Mouse (Mus musculus) neural tube, embryonic 14.5 days (tissue): ENCODE data around the gene Ift81. TPM values are rescaled to one million over a fixed set of nuclear protein-coding genes. Genes with fewer than 3 reads are reported as not detected.

ENCODE experiments used
- ATAC-seq: fragments of 200-750 bp; cut with Nextera tagmentation; 2 replicates; pipeline ENCODE4 v1.8.0; 2017; ENCODE audit warnings: low read depth, mild to moderate bottlenecking, moderate TSS enrichment, moderate library complexity
- H3K27ac ChIP-seq: fragments of 300-500 bp; sonication (generic); 2 replicates; pipeline ENCODE4 v1.5.1; 2014; ENCODE audit warnings: low read depth, mild to moderate bottlenecking, control low read depth, low read length, moderate library complexity, mixed read lengths
- H3K27me3 ChIP-seq: fragments of 300-500 bp; sonication (generic); 2 replicates; pipeline ENCODE4 v1.6.1; 2014; ENCODE audit warnings: low read length; ENCODE audit not compliant: control insufficient read depth, insufficient read depth
- H3K36me3 ChIP-seq: fragments of 300-500 bp; sonication (generic); 2 replicates; pipeline ENCODE4 v1.6.1; 2014; ENCODE audit warnings: low read length, mixed read lengths; ENCODE audit not compliant: control insufficient read depth, insufficient read depth
- H3K4me1 ChIP-seq: fragments of 300-500 bp; sonication (generic); 2 replicates; pipeline ENCODE4 v1.6.1; 2014; ENCODE audit warnings: low read length; ENCODE audit not compliant: control insufficient read depth, insufficient read depth
- H3K4me2 ChIP-seq: fragments of 300-500 bp; sonication (generic); 2 replicates; pipeline ENCODE4 v1.6.1; 2014; ENCODE audit warnings: mild to moderate bottlenecking, low read depth, low read length, control low read depth
- H3K4me3 ChIP-seq: fragments of 300-500 bp; sonication (generic); 2 replicates; pipeline ENCODE4 v1.5.1; 2014; ENCODE audit warnings: low read depth, low read length, control low read depth, mixed read lengths
- H3K9ac ChIP-seq: fragments of 300-500 bp; sonication (generic); replicated peaks from 2 replicates; pipeline ENCODE4 v1.6.1; 2014; ENCODE audit warnings: low read depth, mild to moderate bottlenecking, control low read depth, low read length, mixed read lengths
- H3K9me3 ChIP-seq: fragments of 300-500 bp; sonication (generic); 2 replicates; pipeline ENCODE4 v1.6.1; 2016; ENCODE audit warnings: low read length; ENCODE audit not compliant: control insufficient read depth
- WGBS: fragments of 180-500 bp; shearing (Covaris S2); extraction: QIAGEN DNeasy Blood & Tissue Kit; methylation state at CpG from one replicate; pipeline ENCODE4 v1.1.7; 2014; 5-methylcytosine and 5-hydroxymethylcytosine counted together
- polyA plus RNA-seq: library from polyadenylated mRNA; unstranded; fragments of >200 nt; fragmentation: Nextera tagmentation; extraction: Ambion mirVana; gene quantifications from 2 replicates; pipeline ENCODE4 v1.2.1, GENCODE M21; 2014

Gene Ift81
- polyA plus RNA-seq, 1 experiment from 2014 or later: 68.6 TPM

- no peak overlapping the region for H3K27ac ChIP-seq
- H3K4me1 ChIP-seq: no peaks in the 10 kb centered on the region
- H3K4me3 ChIP-seq: no peak overlapping the region
- ATAC-seq: no peak
- 80% methylated on average over 7 of the region's 7 CpGs for WGBS
- no peak overlapping the region for H3K4me2 ChIP-seq
- H3K9ac ChIP-seq: no peak overlapping the region
- H3K9me3 ChIP-seq: no peaks in the 10 kb centered on the region
- no peaks in the 10 kb centered on the region for H3K27me3 ChIP-seq
- peaks cover 5% of the 10 kb centered on the region; the same call in 1 of the 2 replicates for H3K36me3 ChIP-seq
Measured at GRCm38 (mm10) chr5:122576683-122577329, 37.5 kb downstream of the Ift81 start.

GRCm38 (mm10) chr5:122572001-122572400 is 42.3 kb downstream of the Ift81 start:
- Histone ChIP-seq H3K9me3 (no peaks in the 10 kb centered on the region), H3K27me3 (no peaks in the 10 kb centered on the region), H3K4me1 (no peaks in the 10 kb centered on the region), H3K9ac (no peak overlapping the region), H3K27ac (no peak overlapping the region), H3K4me3 (no peak overlapping the region), H3K36me3 (0 out of 2 replicates have a peak, but pooled peaks cover 2% of the 10 kb centered on the region), H3K4me2 (no peak overlapping the region)
- 81% methylated on average over 5 of the region's 5 CpGs for WGBS
- ATAC-seq: no peak

GRCm38 (mm10) chr5:122566626-122567025 is 47.7 kb downstream of the Ift81 start:
- H3K27ac ChIP-seq: no peak overlapping the region
- no peak overlapping the region for H3K9ac ChIP-seq
- WGBS: 46% methylated on average over 8 of the region's 8 CpGs
- H3K4me1 ChIP-seq: no peaks in the 10 kb centered on the region
- H3K36me3 ChIP-seq: peaks cover 9% of the 10 kb centered on the region
- no peak overlapping the region for H3K4me2 ChIP-seq
- no peak for ATAC-seq
- H3K4me3 ChIP-seq: no peak overlapping the region
- no peaks in the 10 kb centered on the region for H3K27me3 ChIP-seq
- H3K9me3 ChIP-seq: no peaks in the 10 kb centered on the region

GRCm38 (mm10) chr5:122560654-122561053 is 53.7 kb downstream of the Ift81 start:
- Histone ChIP-seq H3K27me3 (no peaks in the 10 kb centered on the region), H3K4me3 (no peak overlapping the region), H3K27ac (no peak overlapping the region), H3K4me2 (no peak overlapping the region), H3K9ac (no peak overlapping the region), H3K4me1 (no peaks in the 10 kb centered on the region), H3K9me3 (no peaks in the 10 kb centered on the region), H3K36me3 (peaks cover 20% of the 10 kb centered on the region)
- ATAC-seq: no peak
- 76% methylated on average over 8 of the region's 8 CpGs for WGBS

- WGBS: 94% methylated on average over 10 of the region's 10 CpGs
Measured at GRCm38 (mm10) chr5:122558127-122558526, 56.2 kb downstream of the Ift81 start.

GRCm38 (mm10) chr5:122555107-122555506 is 59.2 kb downstream of the Ift81 start:
- WGBS: 74% methylated on average over 2 of the region's 2 CpGs
- Histone ChIP-seq H3K9me3 (no peaks in the 10 kb centered on the region), H3K36me3 (peaks cover 17% of the 10 kb centered on the region), H3K27me3 (no peaks in the 10 kb centered on the region), H3K4me2 (no peak overlapping the region), H3K4me1 (no peaks in the 10 kb centered on the region), H3K9ac (no peak overlapping the region), H3K4me3 (no peak overlapping the region), H3K27ac (no peak overlapping the region)
- ATAC-seq: no peak

More at GRCm38 (mm10) chr5:122558127-122558526, 56.2 kb downstream of the Ift81 start:
- Histone ChIP-seq H3K27ac (no peak overlapping the region), H3K9ac (no peak overlapping the region), H3K36me3 (peaks cover 20% of the 10 kb centered on the region), H3K4me1 (no peaks in the 10 kb centered on the region), H3K27me3 (no peaks in the 10 kb centered on the region), H3K9me3 (no peaks in the 10 kb centered on the region), H3K4me2 (no peak overlapping the region), H3K4me3 (no peak overlapping the region)
- no peak for ATAC-seq

- WGBS: 77% methylated on average over 9 of the region's 9 CpGs
- no peaks in the 10 kb centered on the region for H3K9me3 ChIP-seq
- no peak overlapping the region for H3K9ac ChIP-seq
- no peak overlapping the region for H3K27ac ChIP-seq
- no peak overlapping the region for H3K4me3 ChIP-seq
- ATAC-seq: no peak
- H3K27me3 ChIP-seq: no peaks in the 10 kb centered on the region
- no peaks in the 10 kb centered on the region for H3K4me1 ChIP-seq
- no peak overlapping the region for H3K4me2 ChIP-seq
- no peaks in the 10 kb centered on the region; the same call in 1 of the 2 replicates for H3K36me3 ChIP-seq
Measured at GRCm38 (mm10) chr5:122552638-122553037, 61.7 kb downstream of the Ift81 start.

GRCm38 (mm10) chr5:122550460-122550859 is 63.9 kb downstream of the Ift81 start:
- WGBS: 59% methylated on average over 8 of the region's 8 CpGs
- Histone ChIP-seq H3K4me2 (no peak overlapping the region), H3K9me3 (no peaks in the 10 kb centered on the region), H3K27ac (no peak overlapping the region), H3K4me3 (no peak overlapping the region), H3K9ac (no peak overlapping the region), H3K4me1 (no peaks in the 10 kb centered on the region), H3K36me3 (no peaks in the 10 kb centered on the region), H3K27me3 (no peaks in the 10 kb centered on the region)
- ATAC-seq: no peak

GRCm38 (mm10) chr5:122548671-122549070 is 65.6 kb downstream of the Ift81 start:
- Histone ChIP-seq H3K4me3 (no peak overlapping the region), H3K9ac (no peak overlapping the region), H3K4me1 (no peaks in the 10 kb centered on the region), H3K36me3 (no peaks in the 10 kb centered on the region), H3K27me3 (no peaks in the 10 kb centered on the region), H3K4me2 (no peak overlapping the region), H3K9me3 (no peaks in the 10 kb centered on the region), H3K27ac (no peak overlapping the region)
- 83% methylated on average over 6 of the region's 6 CpGs for WGBS
- no peak for ATAC-seq
